Mouse (Mus musculus) lung, adult 2 months (tissue): ENCODE measurements around the gene Osbpl9.

Source experiments
- CTCF ChIP-seq: fragments of 200-500 bp; IDR thresholded peaks from 2 replicates; pipeline ENCODE4 v1.5.1; 2011; ENCODE audit warnings: mild to moderate bottlenecking, low read length, control low read depth; ENCODE audit not compliant: insufficient read depth
- POLR2A ChIP-seq: fragments of 200-500 bp; IDR thresholded peaks from 2 replicates; pipeline ENCODE4 v1.6.1; 2011; ENCODE audit warnings: low read depth, mild to moderate bottlenecking, control low read depth, low read length, borderline replicate concordance; ENCODE audit errors: extremely low read depth

GRCm38 (mm10) chr4:109136475-109137125, 65.5 kb downstream of the Osbpl9 start:
- TF ChIP-seq POLR2A (no peak), CTCF (no peak)
